Mouse (Mus musculus) MEL (cell line): ENCODE measurements around the gene Zfp664. TPM values are rescaled to one million over a fixed set of nuclear protein-coding genes. Genes with fewer than 3 reads are reported as not detected.

ENCODE experiments used
- DNase-seq: peaks from one replicate; pipeline ENCODE4 v3.0.0; 2011; ENCODE audit warnings: low read depth, low spot score
- H3K27ac ChIP-seq: 2 replicates; pipeline ENCODE4 v1.5.1; 2012; ENCODE audit warnings: low read depth, mild to moderate bottlenecking, control low read depth, low read length, moderate library complexity; ENCODE audit not compliant: control insufficient read depth
- H3K27me3 ChIP-seq, 2 experiments: fragments of 150-350 bp in 1 of 2; sonication (generic) in 1 of 2; 2 replicates each; pipeline ENCODE4 v1.6.1; 2012; ENCODE audit warnings: low read length in 2 of 2, mild to moderate bottlenecking in 2 of 2, improper control_type of control experiment in 1 of 2, moderate library complexity in 1 of 2; ENCODE audit not compliant: insufficient read depth in 2 of 2, control insufficient read depth in 1 of 2
- H3K36me3 ChIP-seq, 2 experiments: 2 replicates each; pipeline ENCODE4 v1.6.1; 2012 to 2014; ENCODE audit warnings: low read length in 2 of 2, improper control_type of control experiment in 1 of 2, inconsistent platforms in 1 of 2, mild to moderate bottlenecking in 1 of 2; ENCODE audit not compliant: insufficient read depth in 2 of 2, control insufficient read depth in 1 of 2
- H3K4me1 ChIP-seq, 2 experiments: fragments of 150-350 bp in 1 of 2; sonication (generic) in 1 of 2; 2 replicates each; pipeline ENCODE4 v1.6.1; 2012; ENCODE audit warnings: low read length in 2 of 2, improper control_type of control experiment in 1 of 2, mild to moderate bottlenecking in 1 of 2; ENCODE audit not compliant: insufficient read depth in 2 of 2, control insufficient read depth in 1 of 2
- H3K4me3 ChIP-seq, 2 experiments: fragments of 150-350 bp in 1 of 2; sonication (generic) in 1 of 2; 2 replicates each; pipeline ENCODE4 v1.5.1; 2012; ENCODE audit warnings: low read depth in 2 of 2, low read length in 2 of 2, mild to moderate bottlenecking in 2 of 2, moderate library complexity in 2 of 2, control low read depth in 1 of 2, improper control_type of control experiment in 1 of 2; ENCODE audit not compliant: control insufficient read depth in 1 of 2, insufficient read depth in 1 of 2
- H3K79me2 ChIP-seq: 2 replicates; pipeline ENCODE4 v1.6.1; 2012; ENCODE audit warnings: mild to moderate bottlenecking, low read length, moderate library complexity; ENCODE audit not compliant: control insufficient read depth, poor library complexity, insufficient read depth
- H3K9ac ChIP-seq: 2 replicates; pipeline ENCODE4 v1.6.1; 2012; ENCODE audit warnings: low read depth, mild to moderate bottlenecking, control low read depth, low read length, moderate library complexity; ENCODE audit not compliant: control insufficient read depth, poor library complexity, severe bottlenecking
- H3K9me3 ChIP-seq: fragments of 150-350 bp; sonication (generic); replicated peaks from 2 replicates; pipeline ENCODE4 v1.6.1; 2012; ENCODE audit warnings: mild to moderate bottlenecking, low read length, improper control_type of control experiment, moderate library complexity; ENCODE audit not compliant: insufficient read depth
- BHLHE40 ChIP-seq: IDR thresholded peaks from 2 replicates; pipeline ENCODE4 v1.6.1; 2012; ENCODE audit warnings: low read depth, mild to moderate bottlenecking, inconsistent platforms, low read length, improper control_type of control experiment, borderline replicate concordance
- CHD1 ChIP-seq: IDR thresholded peaks from 2 replicates; pipeline ENCODE4 v1.6.1; 2012; ENCODE audit warnings: low read depth, mild to moderate bottlenecking, inconsistent platforms, low read length, improper control_type of control experiment
- CHD2 ChIP-seq: IDR thresholded peaks from 2 replicates; pipeline ENCODE4 v1.6.1; 2011; ENCODE audit warnings: low read length, improper control_type of control experiment
- CTCF ChIP-seq, 3 experiments: IDR thresholded peaks in 2 of 3; conservative IDR thresholded peaks in 1 of 3; 2 replicates each; pipeline ENCODE4 v1.5.1; 2011 to 2012; ENCODE audit warnings: low read length in 3 of 3, low read depth in 2 of 3, mild to moderate bottlenecking in 2 of 3, improper control_type of control experiment in 1 of 3, inconsistent platforms in 1 of 3, mixed read lengths in 1 of 3, moderate library complexity in 1 of 3; ENCODE audit not compliant: control insufficient read depth in 1 of 3, insufficient read depth in 1 of 3, poor library complexity in 1 of 3, severe bottlenecking in 1 of 3
- E2F4 ChIP-seq: IDR thresholded peaks from 2 replicates; pipeline ENCODE4 v1.6.1; 2011; ENCODE audit warnings: low read depth, low read length, improper control_type of control experiment, borderline replicate concordance
- ELF1 ChIP-seq: IDR thresholded peaks from 2 replicates; pipeline ENCODE4 v1.6.1; 2014; ENCODE audit warnings: low read depth, mild to moderate bottlenecking, inconsistent platforms, low read length, improper control_type of control experiment, moderate library complexity
- ETS1 ChIP-seq: IDR thresholded peaks from 2 replicates; pipeline ENCODE4 v1.6.1; 2012; ENCODE audit warnings: low read depth, mild to moderate bottlenecking, inconsistent platforms, low read length, improper control_type of control experiment, moderate library complexity
- GABPA ChIP-seq: IDR thresholded peaks from 2 replicates; pipeline ENCODE4 v1.6.1; 2012; ENCODE audit warnings: low read depth, mild to moderate bottlenecking, inconsistent platforms, low read length, improper control_type of control experiment, moderate library complexity
- HCFC1 ChIP-seq: IDR thresholded peaks from 2 replicates; pipeline ENCODE4 v1.6.1; 2012; ENCODE audit warnings: low read depth, mild to moderate bottlenecking, inconsistent platforms, low read length, improper control_type of control experiment, moderate library complexity
- JUND ChIP-seq: IDR thresholded peaks from 2 replicates; pipeline ENCODE4 v1.6.1; 2011; ENCODE audit warnings: low read depth, mild to moderate bottlenecking, improper control_type of control experiment, low read length
- MAFK ChIP-seq: IDR thresholded peaks from 2 replicates; pipeline ENCODE4 v1.6.1; 2011; ENCODE audit warnings: low read depth, mild to moderate bottlenecking, low read length, improper control_type of control experiment, borderline replicate concordance
- MAX ChIP-seq: IDR thresholded peaks from 2 replicates; pipeline ENCODE4 v1.6.1; 2011; ENCODE audit warnings: low read length, improper control_type of control experiment
- MAZ ChIP-seq: IDR thresholded peaks from 2 replicates; pipeline ENCODE4 v1.6.1; 2012; ENCODE audit warnings: low read depth, mild to moderate bottlenecking, inconsistent platforms, low read length, improper control_type of control experiment
- MXI1 ChIP-seq: IDR thresholded peaks from 2 replicates; pipeline ENCODE4 v1.6.1; 2011; ENCODE audit warnings: mild to moderate bottlenecking, low read depth, low read length, improper control_type of control experiment
- NELFE ChIP-seq: IDR thresholded peaks from 2 replicates; pipeline ENCODE4 v1.6.1; 2011; ENCODE audit warnings: low read depth, low read length, improper control_type of control experiment
- NRF1 ChIP-seq: IDR thresholded peaks from 2 replicates; pipeline ENCODE4 v1.6.1; 2014; ENCODE audit warnings: low read depth, mild to moderate bottlenecking, inconsistent platforms, low read length, improper control_type of control experiment, moderate library complexity; ENCODE audit not compliant: poor library complexity, insufficient read depth, severe bottlenecking
- POLR2AphosphoS2 ChIP-seq: IDR thresholded peaks from 2 replicates; pipeline ENCODE4 v1.6.1; 2011; ENCODE audit warnings: low read length, improper control_type of control experiment
- POLR2AphosphoS5 ChIP-seq: IDR thresholded peaks from 2 replicates; pipeline ENCODE4 v1.6.1; 2012; ENCODE audit warnings: low read depth, borderline replicate concordance, mild to moderate bottlenecking, inconsistent platforms, low read length, moderate library complexity, mixed read lengths
- RAD21 ChIP-seq: IDR thresholded peaks from 2 replicates; pipeline ENCODE4 v1.6.1; 2011; ENCODE audit warnings: mild to moderate bottlenecking, low read depth, low read length, improper control_type of control experiment
- RCOR1 ChIP-seq: IDR thresholded peaks from 2 replicates; pipeline ENCODE4 v1.6.1; 2012; ENCODE audit warnings: low read depth, mild to moderate bottlenecking, inconsistent platforms, low read length, improper control_type of control experiment
- TAL1 ChIP-seq: IDR thresholded peaks from 2 replicates; pipeline ENCODE4 v1.6.1; 2012; ENCODE audit warnings: mild to moderate bottlenecking, inconsistent platforms, low read length, moderate library complexity, mixed read lengths
- TBP ChIP-seq: IDR thresholded peaks from 2 replicates; pipeline ENCODE4 v1.8.0; 2011; ENCODE audit warnings: low read depth, low read length, improper control_type of control experiment
- TCF12 ChIP-seq: IDR thresholded peaks from 2 replicates; pipeline ENCODE4 v1.6.1; 2014; ENCODE audit warnings: low read depth, mild to moderate bottlenecking, inconsistent platforms, low read length, improper control_type of control experiment, moderate library complexity
- UBTF ChIP-seq: IDR thresholded peaks from 2 replicates; pipeline ENCODE4 v1.6.1; 2012; ENCODE audit warnings: low read depth, mild to moderate bottlenecking, inconsistent platforms, low read length, improper control_type of control experiment, moderate library complexity, borderline replicate concordance; ENCODE audit not compliant: insufficient read depth
- USF1 ChIP-seq: IDR thresholded peaks from 2 replicates; pipeline ENCODE4 v1.6.1; 2014; ENCODE audit warnings: low read depth, mild to moderate bottlenecking, inconsistent platforms, low read length, improper control_type of control experiment, moderate library complexity
- polyA plus RNA-seq, 2 experiments: library from polyadenylated mRNA; stranded (reverse) in 1 of 2; unstranded in 1 of 2; fragments of >175 nt in 1 of 2; fragments of >200 nt in 1 of 2; gene quantifications; 2 replicates each; pipeline versions ENCODE4 v1.2.1 to v1.2.4; 2012; ENCODE audit warnings: low replicate concordance in 2 of 2, low read depth in 1 of 2; ENCODE audit not compliant: insufficient read length in 2 of 2, insufficient read depth in 1 of 2, missing spikeins in 1 of 2
- total RNA-seq: library from RNA; depleted of rRNA; stranded (reverse); fragments of 300-350 nt; gene quantifications from 2 replicates; pipeline ENCODE4 v1.2.3, GENCODE M21; 2012

The Zfp664 gene
- total and polyA plus RNA-seq, 3 experiments = 18.6 to 205 (median 37.7) TPM

GRCm38 (mm10) chr5:124888661-124889060 is 26.2 kb downstream of the Zfp664 start:
- H3K36me3 ChIP-seq = peaks cover 0 to 4% of the 10 kb centered on the region in 2 experiments; a peak in 2 of 4 replicates

GRCm38 (mm10) chr5:124891921-124892370 is 29.5 kb downstream of the Zfp664 start:
- no peaks in the 10 kb centered on the region for H3K27me3 ChIP-seq
- no peak for DNase-seq
- H3K9ac ChIP-seq = no peak overlapping the region
- H3K79me2 ChIP-seq = no peaks in the 10 kb centered on the region
- TF ChIP-seq HCFC1 = no peak
- TF ChIP-seq TBP = no peak
- TF ChIP-seq CHD2 = no peak
- no peak for TF ChIP-seq RAD21
- no peak for TF ChIP-seq UBTF
- TF ChIP-seq TCF12 = no peak
- no peak for TF ChIP-seq JUND
- TF ChIP-seq CHD1 = no peak
- no peak for TF ChIP-seq MAX
- no peak for TF ChIP-seq NELFE
- TF ChIP-seq TAL1 = no peak
- no peak for TF ChIP-seq E2F4
- no peak overlapping the region for H3K27ac ChIP-seq
- no peaks in the 10 kb centered on the region for H3K4me1 ChIP-seq
- H3K9me3 ChIP-seq = no peaks in the 10 kb centered on the region
- no peak overlapping the region for H3K4me3 ChIP-seq
- H3K36me3 ChIP-seq = no peaks in the 10 kb centered on the region

More at GRCm38 (mm10) chr5:124888661-124889060, 26.2 kb downstream of the Zfp664 start:
- H3K4me1 ChIP-seq = no peaks in the 10 kb centered on the region
- H3K4me3 ChIP-seq = no peak overlapping the region
- H3K27ac ChIP-seq = no peak overlapping the region
- H3K9me3 ChIP-seq = no peaks in the 10 kb centered on the region
- no peak for DNase-seq
- H3K9ac ChIP-seq = no peak overlapping the region
- H3K79me2 ChIP-seq = no peaks in the 10 kb centered on the region
- TF ChIP-seq MAFK (no peak), ETS1 (no peak), E2F4 (no peak), ELF1 (no peak), MAX (no peak), NRF1 (no peak), BHLHE40 (no peak), POLR2AphosphoS5 (no peak), MAZ (no peak), CTCF (IDR thresholded peaks at IDR 0.05 in 2 of 3, conservative IDR thresholded peaks at IDR 0.05 in 1 of 3; ENCODE audit: control insufficient read depth in 1 of 3, insufficient read depth in 1 of 3, low read depth in 2 of 3, low read length in 3 of 3, poor library complexity in 1 of 3, severe bottlenecking in 1 of 3) (no peak), GABPA (no peak), USF1 (no peak), POLR2AphosphoS2 (no peak), RCOR1 (no peak), TCF12 (no peak), MXI1 (no peak), TBP (no peak)
- no peaks in the 10 kb centered on the region for H3K27me3 ChIP-seq
